Comparison of ENCODE assay signal across 25 mouse cellular contexts in the genomic region with DNA sequence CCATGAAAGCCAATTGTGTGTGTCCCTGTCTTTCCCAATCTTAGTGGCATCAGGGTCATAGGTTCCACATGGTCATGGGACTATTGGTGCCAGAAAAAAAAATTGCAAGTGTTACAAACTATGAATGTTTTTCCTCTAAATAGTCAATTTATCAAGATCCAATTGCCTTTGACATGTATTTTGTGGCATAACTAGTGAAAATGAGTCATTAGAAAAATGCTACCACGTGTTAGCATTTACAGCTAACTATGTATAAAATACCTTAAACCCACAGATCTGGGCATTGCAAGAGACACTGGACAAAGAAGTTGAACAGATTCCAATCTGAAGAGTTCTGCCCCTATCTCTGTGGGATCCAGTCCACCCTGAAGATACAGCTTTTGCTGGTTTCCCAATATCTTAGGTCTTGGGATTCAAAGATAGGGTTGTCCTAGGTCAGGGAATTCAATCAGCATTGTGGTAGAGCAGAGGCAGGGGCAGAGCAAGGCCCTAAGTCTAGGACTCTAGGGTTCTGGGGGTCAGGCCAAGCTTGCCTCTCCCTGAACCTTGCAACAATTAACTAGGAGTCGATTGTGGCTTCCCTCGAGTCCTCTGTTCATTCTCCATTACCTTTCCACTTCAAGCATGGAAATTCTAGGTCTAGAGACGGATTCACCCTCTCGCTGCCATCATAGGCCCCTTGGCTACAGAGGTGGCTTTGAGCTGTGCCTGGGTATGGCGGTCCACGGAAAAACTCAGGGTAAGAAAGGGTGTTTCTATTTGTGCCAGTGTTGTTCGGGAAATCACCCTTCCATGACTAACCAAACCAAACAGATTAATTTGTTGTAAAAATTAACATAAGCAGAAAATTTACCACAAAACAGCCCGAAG.
DNase-seq lines count a peak whose midpoint lies in the region; ATAC-seq and TF ChIP-seq lines count a peak whose summit lies in the region.
"Had no signal": no experiment of that assay in that cellular context is flagged by ENCODE, and none has a peak within 500 bp of the region (broad histone marks: within the 10 kb centered on the region; RNA-seq: fewer than 3 reads in every experiment).

No protein-coding gene starts in this region.

- ATAC-seq in embryonic facial prominence, embryonic 15.5 days (ENCODE audit: insufficient number of reproducible peaks, low FRiP score, low TSS enrichment, low read depth), result no peak
- ATAC-seq in kidney, embryonic 15.5 days (replicated peaks; ENCODE audit: low FRiP score), result peak; percentile 71
- ATAC-seq in stomach, embryonic 15.5 days (ENCODE audit: insufficient read depth, low FRiP score, low read depth), result no peak
- ATAC-seq in stomach, postnatal 0 days (ENCODE audit: low FRiP score, low TSS enrichment), result no peak
- ATAC-seq: activated CD4-positive, CD25-positive, alpha-beta regulatory T cell, adult 4 months; forebrain, embryonic 14.5 days; midbrain, embryonic 15.5 days had no signal

- 59% methylated on average over 9 of the region's 9 CpGs for WGBS in embryonic facial prominence, embryonic 15.5 days
- 72% methylated on average over 9 of the region's 9 CpGs for WGBS in embryonic facial prominence, embryonic 10.5 days
- WGBS in kidney, embryonic 15.5 days, result 64% methylated on average over 9 of the region's 9 CpGs
- WGBS in stomach, embryonic 15.5 days, result 87% methylated on average over 9 of the region's 9 CpGs
- WGBS in stomach, postnatal 0 days, result 81% methylated on average over 9 of the region's 9 CpGs

- TF ChIP-seq EP300 in stomach, postnatal 0 days (optimal IDR thresholded peaks at IDR 0.05), result no peak

- intact Hi-C loops in gastrocnemius, postnatal 14 days (cut with DNase I; ENCODE audit: low total_unique reads), result no loop called here

- no peak for TF ChIP-seq CTCF in stomach, postnatal 0 days (IDR thresholded peaks at IDR 0.05; ENCODE audit: low read depth)

- 0 out of 2 replicates have a peak overlapping the region, but pooled peaks have one; percentile 17 for H3K27ac ChIP-seq in embryonic facial prominence, embryonic 15.5 days (replicated peaks)
- no peak overlapping the region for H3K27ac ChIP-seq in embryonic facial prominence, embryonic 10.5 days (replicated peaks)
- peak overlapping the region; percentile 83 for H3K27ac ChIP-seq in kidney, embryonic 15.5 days
- 0 out of 2 replicates have a peak overlapping the region, but pooled peaks have one; percentile 11 for H3K27ac ChIP-seq in stomach, embryonic 15.5 days
- H3K27ac ChIP-seq in stomach, postnatal 0 days (replicated peaks), result no peak overlapping the region
- H3K27ac ChIP-seq: embryonic facial prominence, embryonic 13.5 days; gastrocnemius, adult 2 months; hindbrain, embryonic 13.5 days; midbrain, embryonic 15.5 days; neural tube, embryonic 13.5 days had no signal

- H3K36me3 ChIP-seq in embryonic facial prominence, embryonic 15.5 days, result no peaks in the 10 kb centered on the region
- H3K36me3 ChIP-seq in embryonic facial prominence, embryonic 10.5 days (replicated peaks), result no peaks in the 10 kb centered on the region
- H3K36me3 ChIP-seq in kidney, embryonic 15.5 days, result no peaks in the 10 kb centered on the region
- H3K36me3 ChIP-seq in stomach, embryonic 15.5 days, result no peaks in the 10 kb centered on the region
- H3K36me3 ChIP-seq in stomach, postnatal 0 days (ENCODE audit: control insufficient read depth, insufficient read depth, low read length), result no peaks in the 10 kb centered on the region
- H3K36me3 ChIP-seq: embryonic facial prominence, embryonic 13.5 days; heart, embryonic 12.5 days; hindbrain, embryonic 13.5 days; midbrain, embryonic 15.5 days; neural tube, embryonic 13.5 days had no signal

- H3K9me3 ChIP-seq in embryonic facial prominence, embryonic 15.5 days (replicated peaks), result no peaks in the 10 kb centered on the region
- no peaks in the 10 kb centered on the region for H3K9me3 ChIP-seq in embryonic facial prominence, embryonic 10.5 days
- H3K9me3 ChIP-seq in kidney, embryonic 15.5 days (replicated peaks), result no peaks in the 10 kb centered on the region
- H3K9me3 ChIP-seq in stomach, embryonic 15.5 days, result no peaks in the 10 kb centered on the region
- H3K9me3 ChIP-seq in stomach, postnatal 0 days (ENCODE audit: control insufficient read depth, low read length), result no peaks in the 10 kb centered on the region
- H3K9me3 ChIP-seq: embryonic facial prominence, embryonic 13.5 days; heart, embryonic 12.5 days; hindbrain, embryonic 13.5 days; midbrain, embryonic 15.5 days; neural tube, embryonic 13.5 days had no signal

- H3K4me3 ChIP-seq in embryonic facial prominence, embryonic 15.5 days (replicated peaks), result no peak overlapping the region
- no peak overlapping the region for H3K4me3 ChIP-seq in embryonic facial prominence, embryonic 10.5 days
- no peak overlapping the region for H3K4me3 ChIP-seq in kidney, embryonic 15.5 days (replicated peaks)
- H3K4me3 ChIP-seq in stomach, embryonic 15.5 days (replicated peaks), result no peak overlapping the region
- H3K4me3 ChIP-seq in stomach, postnatal 0 days (ENCODE audit: low read depth, low read length), result no peak overlapping the region
- H3K4me3 ChIP-seq: embryonic facial prominence, embryonic 13.5 days; gastrocnemius, adult 2 months; heart, embryonic 12.5 days; hindbrain, embryonic 13.5 days; midbrain, embryonic 15.5 days; myocyte; neural tube, embryonic 13.5 days had no signal

- DNase-seq in embryonic facial prominence, embryonic 10.5 days (ENCODE audit: low spot score), result no peak
- DNase-seq in kidney, adult 9 months, result no peak
- DNase-seq in stomach, postnatal 0 days (ENCODE audit: low spot score), result no peak
- DNase-seq in gastrocnemius, postnatal 14 days, result no peak
- DNase-seq in gastrocnemius, postnatal 10 days, result no peak
- DNase-seq: adrenal gland, postnatal 10 days; cerebellum, adult 2 months; cerebellum, postnatal 25 days; gastrocnemius, adult 2 months; heart, adult 18-20 months; heart, postnatal 10 days; layer of hippocampus, postnatal 36 days; thymus, adult 2 months; thymus, postnatal 4 days had no signal

- no peak overlapping the region for H3K9ac ChIP-seq in embryonic facial prominence, embryonic 15.5 days
- no peak overlapping the region for H3K9ac ChIP-seq in kidney, embryonic 15.5 days
- no peak overlapping the region for H3K9ac ChIP-seq in stomach, embryonic 15.5 days
- H3K9ac ChIP-seq in stomach, postnatal 0 days (ENCODE audit: low read length), result no peak overlapping the region
- H3K9ac ChIP-seq: embryonic facial prominence, embryonic 13.5 days; heart, embryonic 12.5 days; hindbrain, embryonic 13.5 days; midbrain, embryonic 15.5 days; neural tube, embryonic 13.5 days had no signal

- no peaks in the 10 kb centered on the region for H3K27me3 ChIP-seq in embryonic facial prominence, embryonic 15.5 days
- H3K27me3 ChIP-seq in embryonic facial prominence, embryonic 10.5 days (replicated peaks; ENCODE audit: low read depth, poor library complexity, severe bottlenecking), result no peaks in the 10 kb centered on the region
- H3K27me3 ChIP-seq in kidney, embryonic 15.5 days, result no peaks in the 10 kb centered on the region
- H3K27me3 ChIP-seq in stomach, embryonic 15.5 days (replicated peaks), result no peaks in the 10 kb centered on the region
- no peaks in the 10 kb centered on the region for H3K27me3 ChIP-seq in stomach, postnatal 0 days (ENCODE audit: control insufficient read depth, insufficient read depth, low read length)
- H3K27me3 ChIP-seq: embryonic facial prominence, embryonic 13.5 days; heart, embryonic 12.5 days; hindbrain, embryonic 13.5 days; midbrain, embryonic 15.5 days; neural tube, embryonic 13.5 days had no signal

- H3K4me1 ChIP-seq in embryonic facial prominence, embryonic 15.5 days, result no peaks in the 10 kb centered on the region
- H3K4me1 ChIP-seq in embryonic facial prominence, embryonic 10.5 days, result peaks cover 16% of the 10 kb centered on the region
- peaks cover 29% of the 10 kb centered on the region for H3K4me1 ChIP-seq in kidney, embryonic 15.5 days
- H3K4me1 ChIP-seq in stomach, embryonic 15.5 days, result no peaks in the 10 kb centered on the region
- H3K4me1 ChIP-seq in stomach, postnatal 0 days (replicated peaks; ENCODE audit: control insufficient read depth, insufficient read depth), result no peaks in the 10 kb centered on the region
- H3K4me1 ChIP-seq: embryonic facial prominence, embryonic 13.5 days; hindbrain, embryonic 13.5 days; midbrain, embryonic 15.5 days; neural tube, embryonic 13.5 days had no signal

- no peak overlapping the region for H3K4me2 ChIP-seq in embryonic facial prominence, embryonic 15.5 days (replicated peaks)
- H3K4me2 ChIP-seq in kidney, embryonic 15.5 days, result 0 out of 2 replicates have a peak overlapping the region, but pooled peaks have one; percentile 10
- H3K4me2 ChIP-seq in stomach, embryonic 15.5 days, result no peak overlapping the region
- no peak overlapping the region for H3K4me2 ChIP-seq in stomach, postnatal 0 days (replicated peaks; ENCODE audit: low read depth)
- H3K4me2 ChIP-seq: embryonic facial prominence, embryonic 13.5 days; heart, embryonic 12.5 days; hindbrain, embryonic 13.5 days; midbrain, embryonic 15.5 days; neural tube, embryonic 13.5 days had no signal

Comparison
In these comparisons a context has a peak if more than half of its experiments do, and no peak if none do; other contexts are left out.
1. H3K27ac ChIP-seq: peak in embryonic facial prominence, embryonic 15.5 days (single experiment), kidney, embryonic 15.5 days (single experiment) and stomach, embryonic 15.5 days (single experiment); none in embryonic facial prominence, embryonic 10.5 days (single experiment) and stomach, postnatal 0 days (single experiment).